Mouse (Mus musculus): ENCODE measurements around the gene Olfr551. TPM values are rescaled to one million over a fixed set of nuclear protein-coding genes. Genes with fewer than 3 reads are reported as not detected.
"Not testable (repeated sequence)": the region's sequence is repeated elsewhere in the genome, so short reads cannot be mapped to it uniquely, and the experiment has no call there.

The Olfr551 gene
- polyA plus RNA-seq (2015; fragmentation: Nextera tagmentation; extraction: Ambion mirVana), result not detected in 2 replicates

- no peak within 1 kb of the TSS for H3K27ac ChIP-seq (replicated peaks)
- WGBS, result 91% methylated on average over 3 of the region's 3 CpGs
- no peak within 1 kb of the TSS for H3K4me3 ChIP-seq (replicated peaks)
- ATAC-seq (ENCODE audit: low FRiP score), result no peak
- H3K27me3 ChIP-seq (replicated peaks), result no peaks in the 10 kb centered on the region
- no peaks in the 10 kb centered on the region for H3K4me1 ChIP-seq
- H3K9ac ChIP-seq (replicated peaks), result no peak within 1 kb of the TSS
- no peak within 1 kb of the TSS for H3K4me2 ChIP-seq
- H3K36me3 ChIP-seq, result no peaks in the 10 kb centered on the region
- H3K9me3 ChIP-seq (replicated peaks), result no peaks in the 10 kb centered on the region
Measured at GRCm38 (mm10) chr7:102591786-102592185, at the start of gene Olfr551. Olfr551 (minus strand) TSS chr7:102591886.

GRCm38 (mm10) chr7:102638132-102638531 lies 46.4 kb upstream of the Olfr551 start, which contains the start of gene Olfr554:
Olfr554 (plus strand) TSS chr7:102638432.
- Histone ChIP-seq H3K4me1 (no peaks in the 10 kb centered on the region), H3K4me3 (replicated peaks) (no peak within 1 kb of the TSS), H3K36me3 (no peaks in the 10 kb centered on the region), H3K4me2 (no peak within 1 kb of the TSS), H3K27me3 (replicated peaks) (no peaks in the 10 kb centered on the region), H3K27ac (replicated peaks) (no peak within 1 kb of the TSS), H3K9me3 (replicated peaks) (no peaks in the 10 kb centered on the region), H3K9ac (replicated peaks) (no peak within 1 kb of the TSS)
- 66% methylated on average over 1 of the region's 1 CpGs for whole genome bisulfite sequencing
- no peak for ATAC-seq (ENCODE audit: low FRiP score)

- Histone ChIP-seq H3K9me3 (replicated peaks) (no peaks in the 10 kb centered on the region), H3K36me3 (no peaks in the 10 kb centered on the region), H3K4me1 (no peaks in the 10 kb centered on the region), H3K27ac (replicated peaks) (no peak overlapping the region), H3K9ac (replicated peaks) (no peak overlapping the region), H3K4me2 (no peak overlapping the region), H3K27me3 (replicated peaks) (no peaks in the 10 kb centered on the region), H3K4me3 (replicated peaks) (no peak overlapping the region)
- 35% methylated on average over 3 of the region's 3 CpGs for WGBS
- no peak for ATAC-seq (ENCODE audit: low FRiP score)
Measured at GRCm38 (mm10) chr7:102636665-102637064, 45.0 kb upstream of the Olfr551 start.

GRCm38 (mm10) chr7:102620368-102620767 lies 28.7 kb upstream of the Olfr551 start:
- H3K9me3 ChIP-seq (replicated peaks); H3K27ac ChIP-seq (replicated peaks); H3K27me3 ChIP-seq (replicated peaks); ATAC-seq (ENCODE audit: low FRiP score); H3K4me1 ChIP-seq; H3K4me3 ChIP-seq (replicated peaks); H3K36me3 ChIP-seq; H3K4me2 ChIP-seq; H3K9ac ChIP-seq (replicated peaks): not testable (repeated sequence)
- 92% methylated on average over 19 of the region's 19 CpGs for WGBS

GRCm38 (mm10) chr7:102619608-102620007 lies 27.9 kb upstream of the Olfr551 start:
- Histone ChIP-seq H3K9ac (replicated peaks) (no peak overlapping the region), H3K4me1 (no peaks in the 10 kb centered on the region), H3K27me3 (replicated peaks) (no peaks in the 10 kb centered on the region), H3K9me3 (replicated peaks) (no peaks in the 10 kb centered on the region), H3K4me3 (replicated peaks) (no peak overlapping the region), H3K36me3 (no peaks in the 10 kb centered on the region), H3K27ac (replicated peaks) (no peak overlapping the region), H3K4me2 (no peak overlapping the region)
- 73% methylated on average over 5 of the region's 5 CpGs for WGBS
- ATAC-seq (ENCODE audit: low FRiP score), result no peak

GRCm38 (mm10) chr7:102618118-102618517 lies 26.4 kb upstream of the Olfr551 start, which contains the start of gene Olfr553:
Olfr553 (minus strand) TSS chr7:102618218.
- H3K27ac ChIP-seq (replicated peaks), result no peak within 1 kb of the TSS
- H3K9ac ChIP-seq (replicated peaks), result no peak within 1 kb of the TSS
- H3K36me3 ChIP-seq, result no peaks in the 10 kb centered on the region
- no peaks in the 10 kb centered on the region for H3K4me1 ChIP-seq
- no peaks in the 10 kb centered on the region for H3K9me3 ChIP-seq (replicated peaks)
- no peak within 1 kb of the TSS for H3K4me3 ChIP-seq (replicated peaks)
- H3K4me2 ChIP-seq, result no peak within 1 kb of the TSS
- ATAC-seq (ENCODE audit: low FRiP score), result no peak
- no peaks in the 10 kb centered on the region for H3K27me3 ChIP-seq (replicated peaks)

- no peak within 1 kb of the TSS for H3K27ac ChIP-seq (replicated peaks)
- 83% methylated on average over 1 of the region's 1 CpGs for WGBS
- no peak within 1 kb of the TSS for H3K9ac ChIP-seq (replicated peaks)
- no peaks in the 10 kb centered on the region for H3K4me1 ChIP-seq
- no peaks in the 10 kb centered on the region for H3K27me3 ChIP-seq (replicated peaks)
- no peak within 1 kb of the TSS for H3K4me3 ChIP-seq (replicated peaks)
- no peaks in the 10 kb centered on the region for H3K9me3 ChIP-seq (replicated peaks)
- ATAC-seq (ENCODE audit: low FRiP score), result no peak
- H3K36me3 ChIP-seq, result no peaks in the 10 kb centered on the region
- no peak within 1 kb of the TSS for H3K4me2 ChIP-seq
Measured at GRCm38 (mm10) chr7:102597378-102598031, 5.8 kb upstream of the Olfr551 start, which contains the start of gene Olfr552. Olfr552 (plus strand) TSS chr7:102597770.

- no peak overlapping the region for H3K27ac ChIP-seq (replicated peaks)
- H3K36me3 ChIP-seq, result no peaks in the 10 kb centered on the region
- no peaks in the 10 kb centered on the region for H3K27me3 ChIP-seq (replicated peaks)
- H3K9me3 ChIP-seq (replicated peaks), result no peaks in the 10 kb centered on the region
- no peak overlapping the region for H3K4me3 ChIP-seq (replicated peaks)
- ATAC-seq (ENCODE audit: low FRiP score), result no peak
- H3K4me1 ChIP-seq, result no peaks in the 10 kb centered on the region
- 79% methylated on average over 6 of the region's 6 CpGs for WGBS
- H3K9ac ChIP-seq (replicated peaks), result no peak overlapping the region
- no peak overlapping the region for H3K4me2 ChIP-seq
Measured at GRCm38 (mm10) chr7:102575998-102576397, 15.7 kb downstream of the Olfr551 start.

GRCm38 (mm10) chr7:102573174-102573830 lies 18.4 kb downstream of the Olfr551 start:
- Histone ChIP-seq H3K4me1 (no peaks in the 10 kb centered on the region), H3K4me2 (no peak overlapping the region), H3K4me3 (replicated peaks) (no peak overlapping the region), H3K9ac (replicated peaks) (no peak overlapping the region), H3K9me3 (replicated peaks) (no peaks in the 10 kb centered on the region), H3K36me3 (no peaks in the 10 kb centered on the region), H3K27ac (replicated peaks) (no peak overlapping the region), H3K27me3 (replicated peaks) (no peaks in the 10 kb centered on the region)
- 59% methylated on average over 3 of the region's 3 CpGs for WGBS
- no peak for ATAC-seq (ENCODE audit: low FRiP score)

- no peak within 1 kb of the TSS for H3K4me2 ChIP-seq
- 93% methylated on average over 8 of the region's 8 CpGs for WGBS
- no peak within 1 kb of the TSS for H3K4me3 ChIP-seq (replicated peaks)
- ATAC-seq (ENCODE audit: low FRiP score), result no peak
- no peaks in the 10 kb centered on the region for H3K4me1 ChIP-seq
- no peak within 1 kb of the TSS for H3K27ac ChIP-seq (replicated peaks)
- H3K9ac ChIP-seq (replicated peaks), result no peak within 1 kb of the TSS
- H3K27me3 ChIP-seq (replicated peaks), result no peaks in the 10 kb centered on the region
- no peaks in the 10 kb centered on the region for H3K36me3 ChIP-seq
- no peaks in the 10 kb centered on the region for H3K9me3 ChIP-seq (replicated peaks)
Measured at GRCm38 (mm10) chr7:102571142-102571541, 20.5 kb downstream of the Olfr551 start, which contains the start of gene Olfr550. Olfr550 (plus strand) TSS chr7:102571442.

GRCm38 (mm10) chr7:102566219-102566618 lies 25.5 kb downstream of the Olfr551 start:
- no peaks in the 10 kb centered on the region for H3K4me1 ChIP-seq
- no peaks in the 10 kb centered on the region for H3K27me3 ChIP-seq (replicated peaks)
- H3K27ac ChIP-seq (replicated peaks), result no peak overlapping the region
- no peak for ATAC-seq (ENCODE audit: low FRiP score)
- no peaks in the 10 kb centered on the region for H3K36me3 ChIP-seq
- H3K4me2 ChIP-seq, result no peak overlapping the region
- H3K9ac ChIP-seq (replicated peaks), result no peak overlapping the region
- H3K9me3 ChIP-seq (replicated peaks), result no peaks in the 10 kb centered on the region
- 92% methylated on average over 4 of the region's 4 CpGs for WGBS
- no peak overlapping the region for H3K4me3 ChIP-seq (replicated peaks)

Data from neural tube, embryonic 15.5 days (tissue).